Mouse (Mus musculus) layer of hippocampus, postnatal 36 days (tissue): ENCODE results near the gene Pla2g12a. TPM values are rescaled to one million over a fixed set of nuclear protein-coding genes. Genes with fewer than 3 reads are reported as not detected.
A peak's percentile ranks its signal among the peaks of the same experiment; 100 is the strongest.

Experiments
- DNase-seq, 2 experiments: peaks; one replicate each; pipeline ENCODE4 v3.0.0; 2022
- total RNA-seq, 2 experiments: library from RNA; stranded (reverse); gene quantifications; 2 replicates each; pipeline ENCODE4 v1.2.3; 2021

Gene Pla2g12a
- total RNA-seq = 10 to 100 TPM; 24.3 to 27.2 TPM

DNA sequence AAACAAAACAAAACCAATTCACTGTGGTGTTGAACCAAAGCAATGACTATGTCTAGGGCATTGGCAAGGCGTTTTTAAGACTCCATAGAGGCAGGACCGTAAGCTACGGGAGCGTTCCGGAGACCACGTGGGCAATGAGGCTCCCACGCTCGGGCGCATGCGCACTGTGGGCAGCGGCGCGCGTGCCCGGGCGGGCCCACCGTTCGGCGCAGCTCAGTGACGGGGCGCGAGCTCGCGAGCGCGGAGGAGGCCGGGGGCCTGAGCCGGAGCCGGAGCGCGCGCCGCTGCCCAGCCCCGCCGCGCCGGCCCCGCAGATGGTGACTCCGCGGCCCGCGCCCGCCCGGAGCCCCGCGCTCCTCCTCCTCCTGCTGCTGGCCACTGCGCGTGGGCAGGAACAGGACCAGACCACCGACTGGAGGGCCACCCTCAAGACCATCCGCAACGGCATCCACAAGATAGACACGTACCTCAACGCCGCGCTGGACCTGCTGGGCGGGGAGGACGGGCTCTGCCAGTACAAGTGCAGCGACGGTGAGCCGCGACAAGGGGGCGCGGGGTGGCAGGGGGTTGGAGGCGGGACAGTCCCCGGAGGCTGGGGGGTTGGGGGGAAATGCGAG lies at the start of gene Pla2g12a:
Pla2g12a (plus strand) TSS at position 202 of the 617 bp plus-strand sequence.
- peak; percentile 91 for DNase-seq

DNA sequence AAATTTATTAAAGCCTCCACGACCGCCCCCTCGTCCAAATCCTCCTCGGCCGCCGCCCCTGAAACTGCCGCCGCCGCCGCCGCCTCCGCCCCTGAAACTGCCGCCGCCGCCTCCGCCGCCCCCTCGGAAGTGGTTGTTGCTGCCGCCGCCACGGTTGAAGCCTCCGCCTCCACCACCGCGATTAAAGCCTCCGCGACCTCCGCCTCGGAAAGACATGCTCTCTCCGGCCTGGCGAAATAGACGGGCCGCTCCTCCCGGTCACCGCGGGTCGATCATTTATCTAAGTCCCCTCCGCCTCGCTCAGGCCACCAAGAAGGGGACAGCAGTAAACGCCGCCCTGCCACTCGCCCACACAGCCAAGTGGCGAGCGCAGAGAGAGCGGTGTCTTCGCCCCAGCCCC lies 47.8 kb upstream of the Pla2g12a start:
- no peak for DNase-seq

DNA sequence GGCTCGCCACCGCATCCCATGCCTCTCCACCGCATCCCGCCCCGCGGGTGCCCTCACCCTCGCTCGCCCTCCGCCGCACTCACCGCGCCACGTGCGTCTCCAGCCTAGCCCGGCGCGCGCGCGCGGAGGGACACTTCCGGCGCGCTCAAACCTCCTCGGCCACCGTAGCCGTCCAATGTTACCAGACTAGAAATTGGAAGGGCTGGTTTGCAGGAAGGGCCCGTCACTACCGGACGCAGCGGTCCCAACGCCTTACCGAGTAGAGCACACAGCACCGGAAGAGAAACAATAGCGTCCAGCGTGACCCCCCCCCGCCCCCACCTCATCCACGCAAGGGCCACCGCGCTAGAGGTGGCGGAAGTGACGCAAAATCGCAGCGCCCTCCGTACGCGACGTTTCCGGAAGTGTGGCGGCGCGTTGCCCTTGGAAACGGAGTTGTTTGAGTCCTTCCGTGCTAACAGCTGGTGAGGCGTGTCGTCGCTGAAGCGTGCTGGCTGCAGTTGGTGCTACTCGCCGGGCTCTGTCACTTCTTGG lies 47.3 kb upstream of the Pla2g12a start, which contains the start of gene Gar1:
Gar1 (minus strand) TSS at position 362 of the 534 bp plus-strand sequence.
- peak; percentile 91 to 94 for DNase-seq

DNA sequence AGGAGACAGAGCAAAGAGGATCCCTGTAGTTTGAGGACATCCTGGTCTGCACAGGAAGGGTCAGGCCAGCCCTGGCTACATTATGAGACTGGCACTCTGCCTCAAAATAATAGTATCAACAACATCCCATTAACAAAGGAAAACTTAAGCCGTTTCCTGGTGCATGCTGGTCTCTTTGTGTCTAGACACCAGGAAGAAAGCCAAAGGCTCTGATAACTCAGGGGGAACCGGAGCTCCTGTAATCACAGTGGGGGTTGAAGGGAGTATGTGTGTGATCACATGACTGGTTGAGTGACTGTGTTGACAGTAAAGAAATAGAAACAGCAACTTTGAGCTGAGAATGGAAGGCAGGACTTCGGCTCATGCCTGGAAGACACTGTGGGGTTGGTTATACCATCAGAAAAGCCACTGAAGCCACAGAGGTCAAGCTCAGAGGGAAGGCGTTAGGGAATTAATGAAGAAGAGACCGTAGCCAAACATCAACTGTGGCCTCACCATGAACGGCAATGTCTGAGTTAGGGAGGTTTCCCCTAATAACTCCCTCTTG lies 42.9 kb upstream of the Pla2g12a start, which contains the start of gene Cfi:
Cfi (plus strand) TSS at position 497 of the 547 bp plus-strand sequence.
- DNase-seq = no peak

DNA sequence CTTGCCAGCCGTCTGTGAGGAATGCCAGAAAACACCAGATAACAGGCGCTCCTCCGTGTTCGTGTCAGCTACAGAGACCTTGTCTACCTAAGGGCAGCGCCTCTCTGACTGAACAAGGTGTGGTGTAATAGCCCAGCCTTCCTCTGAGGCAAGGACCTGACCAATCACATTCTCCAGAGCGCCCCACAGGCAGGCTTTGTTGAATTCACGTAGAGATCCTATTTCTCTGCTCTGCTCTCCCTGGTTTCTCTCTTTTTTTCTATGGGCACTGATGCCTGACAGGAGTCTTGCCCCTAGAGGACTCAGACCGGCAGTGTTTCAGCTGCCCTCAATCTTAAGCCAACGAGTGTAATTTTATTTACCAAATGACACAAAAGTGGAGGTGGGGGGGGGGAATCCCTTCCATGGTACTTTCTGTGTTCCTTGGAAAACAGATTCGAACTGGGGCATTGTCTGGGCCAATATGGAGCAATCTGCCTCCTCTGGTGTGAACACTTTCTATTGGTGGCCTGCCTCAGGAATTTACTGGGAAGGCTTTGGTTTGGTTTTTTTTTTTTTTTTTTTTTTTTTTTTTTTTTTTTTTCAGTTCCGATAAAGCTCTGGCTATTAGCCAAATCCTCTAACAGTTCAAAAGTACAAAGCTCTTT lies 42.2 kb upstream of the Pla2g12a start:
- DNase-seq = no peak

DNA sequence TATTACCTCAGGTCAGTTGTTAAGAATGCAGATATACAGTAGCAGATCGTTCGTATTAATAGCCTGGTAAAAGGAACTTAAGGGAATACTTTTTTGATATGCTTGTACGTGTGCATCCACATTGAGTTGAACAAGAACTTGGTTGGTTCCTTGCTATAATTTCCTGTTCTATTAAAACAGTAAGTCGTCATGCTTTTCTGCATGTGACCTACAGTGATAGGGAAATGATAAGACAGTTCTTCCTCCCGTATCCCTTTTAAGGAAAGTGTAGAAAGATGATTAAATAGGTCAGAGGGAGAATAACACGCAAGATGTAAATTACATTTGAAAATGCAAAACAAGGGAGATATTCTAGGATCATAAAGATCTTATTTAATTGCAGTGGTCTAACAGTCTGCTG lies 41.4 kb upstream of the Pla2g12a start:
- DNase-seq = no peak

DNA sequence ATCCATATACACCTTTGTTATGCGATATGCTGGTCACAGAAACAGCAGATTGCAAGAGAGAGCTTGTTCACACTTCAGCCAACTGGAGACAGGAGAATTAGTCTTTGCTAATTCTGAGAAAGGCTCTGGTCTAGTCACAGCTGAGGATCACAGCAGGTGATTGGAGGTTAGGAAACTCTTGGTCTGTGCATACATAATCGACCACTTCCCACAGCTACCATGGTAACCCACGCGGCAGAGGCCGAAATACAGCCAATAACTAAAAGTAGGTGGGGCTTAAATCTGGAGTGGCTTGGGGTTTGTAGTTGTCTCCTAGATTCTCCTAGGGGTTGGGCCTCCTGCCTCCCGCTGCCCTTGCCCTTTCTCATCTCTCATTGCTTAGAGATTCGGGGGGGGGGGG lies 40.4 kb upstream of the Pla2g12a start:
- DNase-seq = no peak

DNA sequence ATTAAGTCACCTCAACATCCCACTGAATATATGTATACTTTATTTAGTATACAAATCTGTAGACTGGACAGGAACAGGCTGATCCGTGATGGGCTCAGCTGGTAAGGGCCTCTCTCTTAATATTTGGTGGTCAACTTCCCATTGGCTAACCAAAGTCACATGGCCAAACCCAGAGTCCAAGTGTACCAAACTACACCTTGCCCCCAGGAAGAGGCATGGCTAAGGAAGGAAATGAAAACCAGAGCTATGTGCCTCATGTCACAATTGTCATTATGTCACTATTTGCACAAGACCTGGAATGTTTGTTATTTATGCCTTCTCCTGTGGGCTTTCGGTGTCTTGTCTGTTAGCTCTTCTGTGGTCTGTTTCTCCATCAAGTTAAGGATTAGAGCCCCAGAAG lies 32.5 kb upstream of the Pla2g12a start:
- DNase-seq = no peak

DNA sequence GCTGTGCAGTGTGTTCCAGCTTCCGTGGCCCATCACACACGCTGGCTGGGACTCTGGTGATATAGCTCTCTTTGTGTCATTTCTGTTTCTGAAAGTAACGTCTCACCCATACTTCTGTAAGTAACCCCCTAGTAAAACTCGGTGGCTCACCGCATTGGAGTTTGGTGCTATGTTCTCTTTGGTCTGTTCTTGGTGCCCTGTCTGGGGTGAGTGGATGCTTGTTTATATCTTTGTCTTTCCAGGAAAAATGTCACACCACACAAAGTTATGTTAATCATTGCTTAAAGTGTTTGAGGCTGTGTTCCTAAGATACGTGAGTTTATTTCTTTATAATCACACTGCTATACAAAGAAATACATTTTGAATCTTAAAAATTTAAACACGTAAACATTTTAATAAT lies 31.6 kb upstream of the Pla2g12a start:
- DNase-seq = no peak

DNA sequence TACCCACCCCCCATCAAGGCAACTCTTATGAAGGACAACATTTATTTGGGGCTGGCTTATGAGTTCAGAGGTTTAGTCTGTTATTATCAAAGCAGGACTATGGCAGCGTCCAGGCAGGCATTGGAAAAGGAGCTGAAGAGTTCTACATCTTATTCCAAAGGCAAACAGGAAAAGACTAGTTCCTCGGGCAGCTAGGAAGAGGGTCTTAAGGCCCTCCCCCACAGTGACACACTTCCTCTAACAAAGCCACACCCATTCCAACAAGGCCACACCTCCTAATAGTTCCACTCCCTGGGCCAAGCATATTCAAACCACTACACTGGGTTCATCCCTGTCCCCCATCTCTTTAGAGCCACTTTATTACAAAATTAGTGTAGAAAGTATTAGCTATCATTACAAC lies 15.8 kb upstream of the Pla2g12a start:
- no peak for DNase-seq

DNA sequence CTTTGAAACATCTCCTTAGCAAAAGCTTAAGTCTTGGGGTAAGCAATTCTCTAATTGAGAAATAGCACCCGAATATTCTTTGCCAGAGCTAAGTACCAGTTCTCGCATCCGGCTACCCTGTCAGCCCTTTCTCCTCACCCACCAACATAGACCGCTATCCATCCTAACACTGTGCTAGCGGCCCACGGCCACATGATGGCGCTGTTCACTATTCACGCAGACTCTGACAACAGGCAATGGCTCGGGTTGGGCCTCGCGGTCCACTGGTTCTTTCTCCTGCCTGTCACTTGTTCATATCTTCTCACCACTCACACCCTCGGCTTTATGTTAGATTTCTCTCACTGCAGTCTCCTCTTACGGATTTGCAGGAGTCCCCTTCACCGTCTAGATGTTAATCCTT lies 14.7 kb upstream of the Pla2g12a start:
- peak; percentile 18 to 19 for DNase-seq

DNA sequence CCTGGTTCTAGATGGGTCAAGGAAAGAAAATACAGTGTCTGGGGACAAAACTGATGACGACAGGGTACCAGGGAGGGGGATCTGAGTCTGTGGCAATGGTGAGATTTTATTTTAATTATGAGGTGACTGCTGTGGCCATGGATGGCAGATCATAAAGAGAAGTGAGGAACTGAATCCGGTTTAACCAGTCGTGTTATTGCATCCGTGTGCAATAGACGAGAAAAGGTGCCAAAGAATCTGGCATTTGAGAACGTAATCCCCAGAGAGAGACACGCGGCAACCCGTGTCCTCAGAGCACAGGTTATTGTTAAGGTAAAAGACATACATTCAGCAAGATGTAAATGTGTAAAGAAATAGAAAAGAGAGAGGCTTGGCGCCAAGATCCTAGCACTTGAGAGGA lies 1.1 kb upstream of the Pla2g12a start:
- no peak for DNase-seq

DNA sequence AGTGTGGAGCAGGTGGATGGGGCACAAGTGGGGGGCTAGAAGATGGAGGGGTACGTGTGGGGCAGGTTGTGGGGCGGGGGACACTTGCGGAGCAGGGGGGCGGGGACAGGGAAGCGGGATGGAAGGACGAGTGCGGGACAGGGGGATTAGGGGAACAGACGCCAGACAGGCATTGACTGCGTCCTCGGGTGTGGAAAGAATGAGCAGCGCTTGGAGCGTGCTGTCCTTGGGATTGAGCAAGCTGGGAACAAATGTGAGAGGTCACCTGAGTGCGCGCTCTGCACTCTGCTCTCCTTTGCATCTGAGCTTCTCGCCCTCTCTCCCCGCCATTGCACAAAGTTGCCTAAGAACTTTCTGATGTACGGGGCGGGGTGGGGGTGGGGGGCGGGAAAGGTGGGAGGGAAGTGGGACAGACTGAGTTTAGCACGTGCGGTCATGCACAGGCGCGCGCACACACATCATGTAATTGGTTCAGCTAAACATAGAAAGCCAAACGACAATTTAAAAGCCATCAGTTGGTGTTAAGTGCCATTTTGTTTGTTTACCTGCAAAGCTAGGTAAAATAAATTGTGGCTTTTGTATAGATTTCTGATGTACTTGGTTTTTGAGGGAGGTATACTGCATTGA lies 838 bp downstream of the Pla2g12a start:
- DNase-seq = no peak

DNA sequence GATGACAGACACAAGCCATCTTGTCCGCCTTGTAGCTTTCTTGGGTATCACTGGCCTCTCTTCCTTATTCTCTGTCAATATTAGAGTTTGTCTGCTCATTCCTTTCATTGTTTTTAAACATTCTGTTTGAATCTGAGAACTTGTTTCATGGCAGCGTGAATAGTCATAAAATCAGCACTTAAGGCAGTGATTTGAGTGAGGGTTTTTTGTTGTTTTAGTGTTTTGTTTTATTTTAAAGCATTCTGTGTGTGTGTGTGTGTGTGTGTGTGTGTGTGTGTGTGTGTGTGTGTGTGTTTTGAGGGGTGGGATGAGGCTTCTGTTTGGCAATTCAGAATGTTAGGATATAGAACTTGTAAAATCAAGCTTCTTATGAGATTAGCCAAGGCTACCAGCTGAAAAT lies 1.5 kb downstream of the Pla2g12a start:
- no peak for DNase-seq

DNA sequence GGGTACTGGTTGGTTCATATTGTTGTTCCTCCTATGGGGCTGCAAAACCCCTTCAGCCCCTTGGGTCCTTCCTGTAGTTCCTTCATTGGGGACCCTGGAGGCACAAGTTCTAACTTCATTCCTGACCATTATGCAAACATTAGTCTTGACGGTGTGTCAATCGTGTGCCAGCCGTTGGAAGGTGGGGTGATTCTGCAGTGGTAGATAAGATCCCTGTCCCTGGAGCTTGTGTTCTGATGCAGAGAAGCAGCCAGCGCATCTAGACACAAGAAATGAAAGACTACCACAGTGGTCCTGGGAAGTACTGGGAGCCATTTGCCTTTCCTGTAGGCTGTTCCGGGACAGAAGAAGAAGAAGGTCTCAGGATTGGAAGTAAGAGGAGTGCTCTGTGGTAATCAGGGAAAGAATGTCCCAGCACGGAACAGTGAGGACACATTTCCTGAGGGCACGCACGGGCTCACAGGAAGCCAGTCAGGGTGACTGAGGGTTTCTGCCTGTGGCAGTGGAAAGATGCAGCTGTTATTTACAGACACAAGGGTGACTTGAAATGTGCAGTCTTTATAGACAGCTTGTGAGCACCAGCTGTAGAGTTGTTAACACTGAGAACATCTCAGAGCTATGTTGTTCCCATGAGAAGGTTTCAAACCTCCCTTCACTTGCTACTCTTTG lies 2.7 kb downstream of the Pla2g12a start:
- DNase-seq = no peak

DNA sequence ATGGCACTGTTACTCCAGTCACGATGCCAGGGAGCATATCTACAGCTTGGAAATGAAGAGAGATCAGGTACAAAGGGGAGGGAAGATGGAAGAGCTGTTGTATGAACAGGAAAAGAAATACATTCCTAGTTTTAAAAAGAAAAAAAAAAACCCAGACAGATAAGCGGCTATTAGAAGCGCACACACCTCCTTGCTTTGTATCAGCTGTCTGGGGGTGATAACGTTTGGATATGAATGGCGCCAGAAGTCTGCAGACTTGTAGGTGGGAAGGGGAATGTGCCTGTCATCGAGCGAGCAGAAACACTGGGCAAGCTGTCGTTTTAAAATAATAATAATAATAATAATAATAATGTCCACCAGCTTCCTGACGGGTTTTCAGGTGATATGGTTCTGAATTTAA lies 7.2 kb downstream of the Pla2g12a start:
- DNase-seq = no peak

DNA sequence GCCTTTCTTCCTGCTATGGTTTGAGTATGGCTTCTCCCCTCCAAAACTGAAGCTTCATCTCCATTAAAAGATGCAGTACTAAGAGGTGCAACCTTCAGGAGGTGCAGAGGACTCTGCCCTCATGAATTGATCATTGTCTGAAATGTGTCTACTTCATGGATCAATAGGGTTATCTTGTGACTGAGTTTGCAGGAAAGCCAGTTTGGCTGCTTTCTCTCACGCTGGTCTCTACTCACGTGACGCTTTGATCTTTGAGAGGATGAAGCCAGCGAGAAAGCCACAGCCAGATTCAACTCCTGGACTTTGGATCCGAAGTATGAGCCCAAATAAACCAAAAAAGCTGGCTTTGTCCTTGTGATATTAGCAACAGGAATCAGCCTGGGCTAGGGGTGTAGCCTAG lies 8.0 kb downstream of the Pla2g12a start:
- no peak for DNase-seq

DNA sequence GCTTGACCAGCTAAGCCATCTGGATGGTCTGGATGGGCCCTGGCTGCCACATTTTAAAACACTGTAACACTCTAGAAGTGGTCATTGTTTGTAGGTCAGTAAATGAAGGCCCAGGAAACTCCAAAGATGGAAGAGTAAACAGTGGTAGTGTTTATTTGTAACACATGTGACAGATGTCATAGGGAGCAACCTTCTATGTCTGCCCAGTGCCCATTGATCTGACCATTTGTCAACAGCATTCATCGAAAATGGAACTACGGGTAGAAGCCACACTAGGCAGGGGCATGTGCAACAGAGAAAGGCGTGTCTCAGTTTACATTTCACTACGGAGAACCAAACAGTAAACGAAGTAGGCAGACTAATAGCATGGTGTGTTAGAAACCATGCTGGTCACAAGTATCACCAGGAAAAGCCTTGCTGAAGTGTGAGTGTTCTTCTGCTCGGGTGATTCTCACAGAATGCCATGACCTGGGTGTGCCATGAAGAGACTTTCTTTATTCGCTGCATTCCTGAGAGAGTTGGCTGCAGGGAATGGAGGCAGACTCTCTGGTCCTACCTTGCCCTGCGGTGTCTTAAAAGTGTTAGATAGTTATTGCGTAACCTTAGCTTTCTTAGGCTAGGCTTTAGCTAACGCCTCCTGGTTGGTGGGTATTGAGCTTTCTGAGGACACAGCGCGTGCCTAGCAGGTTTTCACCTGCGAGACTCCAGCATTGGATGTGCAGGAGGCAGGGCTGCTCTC lies 9.5 kb downstream of the Pla2g12a start:
- DNase-seq = no peak

DNA sequence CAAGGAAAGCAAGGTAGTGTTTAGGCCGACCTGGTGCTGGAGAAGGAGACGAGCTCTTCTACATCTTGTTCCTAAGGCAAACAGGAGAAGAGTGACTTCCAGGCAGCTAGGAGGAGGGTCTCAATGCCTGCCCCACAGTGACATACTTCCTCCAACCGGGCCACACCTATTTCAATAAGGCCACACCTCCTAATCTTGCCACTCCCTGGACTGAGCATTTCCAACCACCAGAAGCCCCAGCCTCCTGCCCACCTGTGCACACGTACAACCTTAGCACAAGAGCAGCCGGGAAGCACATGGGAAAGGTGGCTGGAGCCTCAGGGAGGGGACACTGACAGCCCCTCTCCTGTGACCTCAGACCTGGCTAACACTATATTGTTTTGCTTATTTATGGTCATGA lies 13.6 kb downstream of the Pla2g12a start:
- DNase-seq = no peak

DNA sequence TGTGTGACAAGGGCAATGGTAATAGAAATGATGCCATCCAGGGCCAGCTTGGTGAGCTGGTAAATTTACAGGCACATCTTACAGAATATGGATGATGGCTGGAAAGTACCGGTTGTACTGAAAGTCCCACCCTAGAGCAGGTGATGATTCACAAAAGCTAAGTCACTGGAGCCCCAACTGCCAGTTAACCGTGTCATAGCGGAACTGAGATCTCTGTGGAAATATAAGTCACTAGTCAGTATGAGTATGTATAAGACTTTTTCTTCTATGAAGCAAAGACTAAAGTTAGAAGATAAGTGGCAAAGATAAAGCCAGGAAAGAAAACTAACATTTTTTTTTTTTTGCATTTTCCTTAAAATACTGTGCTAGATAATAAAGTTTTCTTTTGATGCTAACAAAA lies 14.7 kb downstream of the Pla2g12a start:
- DNase-seq = no peak

DNA sequence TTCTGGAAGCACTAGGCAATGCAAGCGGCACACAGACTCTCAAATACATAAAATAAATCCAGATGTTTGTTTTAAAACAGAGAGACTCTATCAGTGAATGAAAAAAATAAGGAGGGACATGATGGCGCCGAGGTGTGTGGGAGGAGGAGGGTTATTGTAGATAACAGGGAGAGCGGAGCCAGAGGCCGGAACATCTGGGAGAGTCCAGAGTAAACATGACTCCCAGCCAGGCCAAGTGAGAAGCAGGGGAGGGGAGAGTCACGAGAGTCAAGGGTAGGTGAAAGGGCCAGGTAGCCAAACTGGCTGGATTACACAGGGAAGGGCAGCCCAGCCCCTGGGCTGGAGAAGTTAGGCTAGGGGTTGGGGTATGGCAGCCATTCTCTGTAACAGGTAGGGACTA lies 18.2 kb downstream of the Pla2g12a start:
- no peak for DNase-seq

DNA sequence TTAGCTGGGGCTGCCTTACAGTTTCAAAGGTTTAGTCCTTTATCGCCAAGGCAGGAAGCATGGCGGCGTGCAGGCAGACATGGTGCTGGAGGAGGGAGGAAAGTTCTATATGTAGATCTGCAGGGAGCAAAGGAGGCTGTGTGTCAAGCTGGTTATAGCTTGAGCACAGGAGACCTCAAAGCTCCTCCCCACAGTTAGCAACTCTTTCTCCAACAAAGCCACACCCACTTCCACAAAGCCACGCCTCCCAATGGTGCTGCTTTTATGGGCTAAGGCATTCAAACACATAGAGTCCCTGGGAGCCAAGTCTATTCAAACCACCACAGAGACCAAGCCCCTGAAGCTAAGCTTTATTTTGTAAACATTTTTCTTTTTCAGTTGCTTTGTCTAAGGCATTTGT lies 20.5 kb downstream of the Pla2g12a start:
- no peak for DNase-seq
